Mouse (Mus musculus): ENCODE data around the gene Prpf40b. TPM values are rescaled to one million over a fixed set of nuclear protein-coding genes. Genes with fewer than 3 reads are reported as not detected.

Prpf40b gene
- total RNA-seq, 2 experiments from 2014 or later: 85.8 to 105 TPM

Other genes starting within 250 kb of the Prpf40b start
- 10 to 100 TPM in 1 of 2 experiments, 1 to 10 TPM in 1; 9.1 to 13.2 TPM for gene Prph, start 239.9 kb upstream of the Prpf40b start, total RNA-seq (2021)
- gene Troap, start 220.5 kb upstream of the Prpf40b start, total RNA-seq (2021): 1 to 10 TPM; 1.4 to 1.7 TPM
- gene C1ql4, start 207.3 kb upstream of the Prpf40b start, total RNA-seq (2021): under 1 TPM in 1 of 2 experiments, not detected in 1; 0.25 TPM
- 1 to 10 TPM in 1 of 2 experiments, under 1 TPM in 1; 0.39 to 1.1 TPM for gene Dnajc22, start 201.9 kb upstream of the Prpf40b start, total RNA-seq (2021)
- gene Spats2, start 169.2 kb upstream of the Prpf40b start, total RNA-seq (2021): 10 to 100 TPM; 32.3 to 35.1 TPM
- gene Kcnh3, start 70.2 kb upstream of the Prpf40b start, total RNA-seq (2021): 100 to 1,000 TPM in 1 of 2 experiments, 10 to 100 TPM in 1; 91.5 to 105 TPM
- gene Mcrs1, start 43.1 kb upstream of the Prpf40b start, total RNA-seq (2021): 100 to 1,000 TPM in 1 of 2 experiments, 10 to 100 TPM in 1; 96.8 to 100 TPM
- 1 to 10 TPM; 2.0 to 2.1 TPM for gene Fam186b, start 801 bp downstream of the Prpf40b start, total RNA-seq (2021)
- 10 to 100 TPM; 13.8 to 18.0 TPM for gene Fmnl3, start 75.4 kb downstream of the Prpf40b start, total RNA-seq (2021)
- gene Tmbim6, start 97.8 kb downstream of the Prpf40b start, total RNA-seq (2021): 100 to 1,000 TPM; 356 to 357 TPM
- 10 to 100 TPM; 32.5 to 38.1 TPM for gene Nckap5l, start 162.7 kb downstream of the Prpf40b start, total RNA-seq (2021)
- 1 to 10 TPM; 5.1 to 5.5 TPM for gene Bcdin3d, start 179.6 kb downstream of the Prpf40b start, total RNA-seq (2021)
- 100 to 1,000 TPM in 1 of 2 experiments, 10 to 100 TPM in 1; 98.1 to 101 TPM for gene Faim2, start 233.1 kb downstream of the Prpf40b start, total RNA-seq (2021)